Mouse (Mus musculus) limb, embryonic 11.5 days (tissue): ENCODE measurements at regions not wholly inside any gene's neighbourhood (a gene's known extent, or its start where the extent isn't known, plus 50 kb on each side); places are given as distances from the start of the nearest gene placed in this dataset.
A peak's percentile ranks its signal among the peaks of the same experiment; 100 is the strongest.

Experiments used
- ATAC-seq: fragments of 200-750 bp; cut with Nextera tagmentation; 2 replicates; pipeline ENCODE4 v1.8.0; 2017; ENCODE audit warnings: low read depth; ENCODE audit not compliant: insufficient number of reproducible peaks, low FRiP score, low TSS enrichment
- DNase-seq: peaks from one replicate; pipeline ENCODE4 v3.0.0-alpha.2; 2015; ENCODE audit warnings: low spot score
- H3K27ac ChIP-seq: fragments of 300-500 bp; sonication (generic); replicated peaks from 2 replicates; pipeline ENCODE4 v1.5.1; 2014; ENCODE audit warnings: low read depth, mild to moderate bottlenecking, low read length
- H3K27me3 ChIP-seq: fragments of 300-500 bp; sonication (generic); 2 replicates; pipeline ENCODE4 v1.6.1; 2014; ENCODE audit warnings: mild to moderate bottlenecking, low read length, mixed read lengths; ENCODE audit not compliant: control insufficient read depth, insufficient read depth
- H3K36me3 ChIP-seq: fragments of 300-500 bp; sonication (generic); 2 replicates; pipeline ENCODE4 v1.6.1; 2014; ENCODE audit warnings: mild to moderate bottlenecking, low read length, moderate library complexity, mixed read lengths; ENCODE audit not compliant: control insufficient read depth, insufficient read depth
- H3K4me1 ChIP-seq: fragments of 300-500 bp; sonication (generic); 2 replicates; pipeline ENCODE4 v1.6.1; 2014; ENCODE audit warnings: low read length, mixed read lengths; ENCODE audit not compliant: control insufficient read depth, insufficient read depth
- H3K4me2 ChIP-seq: fragments of 300-500 bp; sonication (generic); 2 replicates; pipeline ENCODE4 v1.6.1; 2014; ENCODE audit warnings: low read depth, mild to moderate bottlenecking, moderate library complexity; ENCODE audit not compliant: severe bottlenecking
- H3K4me3 ChIP-seq: fragments of 300-500 bp; sonication (generic); 2 replicates; pipeline ENCODE4 v1.5.1; 2014; ENCODE audit warnings: low read depth, low read length
- H3K9ac ChIP-seq: fragments of 300-500 bp; sonication (generic); 2 replicates; pipeline ENCODE4 v1.6.1; 2014; ENCODE audit warnings: mild to moderate bottlenecking, low read length
- H3K9me3 ChIP-seq: fragments of 300-500 bp; sonication (generic); 2 replicates; pipeline ENCODE4 v1.6.1; 2016; ENCODE audit warnings: low read length; ENCODE audit not compliant: control insufficient read depth
- WGBS: fragments of 180-500 bp; shearing (Covaris S2); extraction: QIAGEN DNeasy Blood & Tissue Kit; methylation state at CpG from one replicate; pipeline ENCODE4 v1.1.7; 2014; 5-methylcytosine and 5-hydroxymethylcytosine counted together

- no peak overlapping the region for H3K4me3 ChIP-seq
- H3K4me1 ChIP-seq = peaks cover 16% of the 10 kb centered on the region
- H3K9me3 ChIP-seq = no peaks in the 10 kb centered on the region
- H3K4me2 ChIP-seq = no peak overlapping the region
- H3K27me3 ChIP-seq = no peaks in the 10 kb centered on the region
- ATAC-seq = no peak
- no peaks in the 10 kb centered on the region for H3K36me3 ChIP-seq
- H3K9ac ChIP-seq = no peak overlapping the region; the same call in 1 of the 2 replicates
- no peak overlapping the region for H3K27ac ChIP-seq
- no peak for DNase-seq
- 31% methylated on average over 2 of the region's 2 CpGs for WGBS
Measured at GRCm38 (mm10) chr11:20957766-20958165, 126.9 kb upstream of the Lgalsl start.

GRCm38 (mm10) chr11:20958233-20958632 lies 127.4 kb upstream of the Lgalsl start:
- H3K9ac ChIP-seq = no peak overlapping the region; the same call in 1 of the 2 replicates
- no peaks in the 10 kb centered on the region for H3K36me3 ChIP-seq
- no peaks in the 10 kb centered on the region for H3K27me3 ChIP-seq
- no peak overlapping the region for H3K4me2 ChIP-seq
- ATAC-seq (no peak), DNase-seq (no peak)
- WGBS = 6% methylated on average over 5 of the region's 5 CpGs
- H3K4me1 ChIP-seq = peaks cover 16% of the 10 kb centered on the region
- no peaks in the 10 kb centered on the region for H3K9me3 ChIP-seq
- H3K27ac ChIP-seq = no peak overlapping the region
- no peak overlapping the region for H3K4me3 ChIP-seq

- Histone ChIP-seq H3K27ac (no peak overlapping the region), H3K9ac (no peak overlapping the region), H3K36me3 (no peaks in the 10 kb centered on the region), H3K9me3 (peaks cover 2% of the 10 kb centered on the region; the same call in 1 of the 2 replicates), H3K4me1 (peaks cover 16% of the 10 kb centered on the region), H3K4me2 (no peak overlapping the region), H3K4me3 (no peak overlapping the region), H3K27me3 (no peaks in the 10 kb centered on the region)
- no peak for DNase-seq
- 84% methylated on average over 2 of the region's 2 CpGs for WGBS
- no peak for ATAC-seq
Measured at GRCm38 (mm10) chr11:20960066-20960465, 129.2 kb upstream of the Lgalsl start.

GRCm38 (mm10) chr11:20960750-20961149 lies 129.9 kb upstream of the Lgalsl start:
- H3K4me3 ChIP-seq = no peak overlapping the region
- no peak overlapping the region for H3K27ac ChIP-seq
- H3K9me3 ChIP-seq = peaks cover 2% of the 10 kb centered on the region; the same call in 1 of the 2 replicates
- WGBS = 40% methylated on average over 5 of the region's 5 CpGs
- no peak overlapping the region for H3K9ac ChIP-seq
- no peak for ATAC-seq
- DNase-seq = peak; percentile 17
- H3K27me3 ChIP-seq = no peaks in the 10 kb centered on the region
- no peak overlapping the region for H3K4me2 ChIP-seq
- no peaks in the 10 kb centered on the region for H3K36me3 ChIP-seq
- H3K4me1 ChIP-seq = peaks cover 12% of the 10 kb centered on the region

- H3K9ac ChIP-seq = no peak overlapping the region
- WGBS = 77% methylated on average over 2 of the region's 2 CpGs
Measured at GRCm38 (mm10) chr11:20961626-20962025, 129.5 kb upstream of the Peli1 start.

GRCm38 (mm10) chr11:20965575-20966239 lies 125.4 kb upstream of the Peli1 start:
- Histone ChIP-seq H3K27me3 (no peaks in the 10 kb centered on the region), H3K9ac (no peak overlapping the region), H3K4me3 (no peak overlapping the region), H3K27ac (no peak overlapping the region), H3K4me1 (no peaks in the 10 kb centered on the region), H3K36me3 (no peaks in the 10 kb centered on the region), H3K4me2 (no peak overlapping the region), H3K9me3 (peaks cover 2% of the 10 kb centered on the region; the same call in 1 of the 2 replicates)
- WGBS = 92% methylated on average over 8 of the region's 8 CpGs
- ATAC-seq (no peak), DNase-seq (peak; percentile 15)

More at GRCm38 (mm10) chr11:20961626-20962025, 129.5 kb upstream of the Peli1 start:
- no peak overlapping the region for H3K27ac ChIP-seq
- H3K27me3 ChIP-seq = no peaks in the 10 kb centered on the region
- no peaks in the 10 kb centered on the region for H3K36me3 ChIP-seq
- no peak overlapping the region for H3K4me2 ChIP-seq
- H3K9me3 ChIP-seq = peaks cover 2% of the 10 kb centered on the region; the same call in 1 of the 2 replicates
- no peak overlapping the region for H3K4me3 ChIP-seq
- no peak for ATAC-seq
- H3K4me1 ChIP-seq = peaks cover 8% of the 10 kb centered on the region
- DNase-seq = peak; percentile 11

- no peaks in the 10 kb centered on the region for H3K27me3 ChIP-seq
- peaks cover 2% of the 10 kb centered on the region; the same call in 1 of the 2 replicates for H3K9me3 ChIP-seq
- H3K9ac ChIP-seq = no peak overlapping the region
- H3K4me2 ChIP-seq = no peak overlapping the region
- H3K4me1 ChIP-seq = no peaks in the 10 kb centered on the region
- H3K27ac ChIP-seq = no peak overlapping the region
- ATAC-seq (no peak), DNase-seq (peak; percentile 16)
- no peaks in the 10 kb centered on the region for H3K36me3 ChIP-seq
- no peak overlapping the region for H3K4me3 ChIP-seq
- 50% methylated on average over 2 of the region's 3 CpGs for WGBS
Measured at GRCm38 (mm10) chr11:20967321-20967984, 123.6 kb upstream of the Peli1 start.

GRCm38 (mm10) chr11:20968341-20968740 lies 122.8 kb upstream of the Peli1 start:
- DNase-seq = no peak
- Histone ChIP-seq H3K4me3 (no peak overlapping the region), H3K36me3 (no peaks in the 10 kb centered on the region), H3K9ac (no peak overlapping the region), H3K4me2 (no peak overlapping the region), H3K4me1 (no peaks in the 10 kb centered on the region), H3K9me3 (peaks cover 2% of the 10 kb centered on the region; the same call in 1 of the 2 replicates), H3K27ac (no peak overlapping the region), H3K27me3 (no peaks in the 10 kb centered on the region)
- 86% methylated on average over 2 of the region's 2 CpGs for WGBS
- ATAC-seq = no peak
